Mouse (Mus musculus) forebrain, embryonic 16.5 days (tissue): ENCODE data around the gene Wfdc16. TPM values are rescaled to one million over a fixed set of nuclear protein-coding genes. Genes with fewer than 3 reads are reported as not detected.

ENCODE experiments used
- polyA plus RNA-seq: library from polyadenylated mRNA; unstranded; fragments of >200 nt; fragmentation: Nextera tagmentation; extraction: Ambion mirVana; gene quantifications from 2 replicates; pipeline ENCODE4 v1.2.1, GENCODE M21; 2015

Wfdc16 gene
- polyA plus RNA-seq, 1 experiment from 2014 or later: not detected

Other genes starting within 250 kb of the Wfdc16 start
- gene Slpi, start 249.7 kb downstream of the Wfdc16 start, polyA plus RNA-seq: not detected in 2 replicates
- gene Rbpjl, start 235.7 kb downstream of the Wfdc16 start, polyA plus RNA-seq: 0.10 and 0.11 TPM in 2 replicates
- gene Matn4, start 233.6 kb downstream of the Wfdc16 start, polyA plus RNA-seq: 2.0 and 3.1 TPM in 2 replicates
- gene Sdc4, start 194.9 kb downstream of the Wfdc16 start, polyA plus RNA-seq: 5.1 and 8.2 TPM in 2 replicates
- gene Sys1, start 181.8 kb downstream of the Wfdc16 start, polyA plus RNA-seq: 69.5 and 76.9 TPM in 2 replicates
- gene Gm20458, start 177.8 kb downstream of the Wfdc16 start, polyA plus RNA-seq: 9.8 and 11.4 TPM in 2 replicates
- not detected in 2 replicates for gene Trp53tg5, start 165.1 kb downstream of the Wfdc16 start, polyA plus RNA-seq
- gene Dbndd2, start 152.7 kb downstream of the Wfdc16 start, polyA plus RNA-seq: 5.3 and 9.2 TPM in 2 replicates
- 58.6 and 68.3 TPM in 2 replicates for gene Pigt, start 141.3 kb downstream of the Wfdc16 start, polyA plus RNA-seq
- gene Wfdc2, start 76.4 kb downstream of the Wfdc16 start, polyA plus RNA-seq: 1.4 and 3.0 TPM in 2 replicates
- not detected in 2 replicates for gene Spint3, start 65.3 kb downstream of the Wfdc16 start, polyA plus RNA-seq
- gene Wfdc6a, start 53.3 kb downstream of the Wfdc16 start, polyA plus RNA-seq: not detected in 2 replicates
- not detected in 2 replicates for gene Eppin, start 45.2 kb downstream of the Wfdc16 start, polyA plus RNA-seq
- gene Wfdc6b, start 25.3 kb downstream of the Wfdc16 start, polyA plus RNA-seq: not detected in 2 replicates
- gene Wfdc8, start 25.2 kb downstream of the Wfdc16 start, polyA plus RNA-seq: not detected in 2 replicates
- gene Wfdc10, start 17.2 kb upstream of the Wfdc16 start, polyA plus RNA-seq: not detected in 2 replicates
- gene Wfdc9, start 17.8 kb upstream of the Wfdc16 start, polyA plus RNA-seq: not detected in 2 replicates
- not detected in 2 replicates for gene Wfdc11, start 35.3 kb upstream of the Wfdc16 start, polyA plus RNA-seq
- gene Wfdc13, start 46.3 kb upstream of the Wfdc16 start, polyA plus RNA-seq: not detected in 2 replicates
- gene Spint4, start 59.7 kb upstream of the Wfdc16 start, polyA plus RNA-seq: not detected in 2 replicates
- not detected in 2 replicates for gene Spint5, start 76.5 kb upstream of the Wfdc16 start, polyA plus RNA-seq
- 1.4 and 1.7 TPM in 2 replicates for gene Wfdc3, start 107.1 kb upstream of the Wfdc16 start, polyA plus RNA-seq
- gene Dnttip1, start 107.2 kb upstream of the Wfdc16 start, polyA plus RNA-seq: 67.5 and 72.9 TPM in 2 replicates
- gene Ube2c, start 131.1 kb upstream of the Wfdc16 start, polyA plus RNA-seq: 148 and 173 TPM in 2 replicates
- gene Tnnc2, start 141.2 kb upstream of the Wfdc16 start, polyA plus RNA-seq: 1.1 TPM in 1 of 2 replicates, not detected in the other
- 26.0 and 35.6 TPM in 2 replicates for gene Snx21, start 147.0 kb upstream of the Wfdc16 start, polyA plus RNA-seq
- 16.3 and 19.3 TPM in 2 replicates for gene Acot8, start 166.1 kb upstream of the Wfdc16 start, polyA plus RNA-seq
- 14.8 and 15.4 TPM in 2 replicates for gene Zswim3, start 166.3 kb upstream of the Wfdc16 start, polyA plus RNA-seq
- 24.2 and 26.8 TPM in 2 replicates for gene Zswim1, start 183.9 kb upstream of the Wfdc16 start, polyA plus RNA-seq
- gene Spata25, start 189.7 kb upstream of the Wfdc16 start, polyA plus RNA-seq: 0.47 TPM in 1 of 2 replicates, not detected in the other
- gene Ctsa, start 194.1 kb upstream of the Wfdc16 start, polyA plus RNA-seq: 98.9 and 102 TPM in 2 replicates
- 5.9 and 7.0 TPM in 2 replicates for gene Neurl2, start 194.7 kb upstream of the Wfdc16 start, polyA plus RNA-seq
- gene Pltp, start 218.9 kb upstream of the Wfdc16 start, polyA plus RNA-seq: 45.7 and 63.9 TPM in 2 replicates
- 79.3 and 93.7 TPM in 2 replicates for gene Pcif1, start 240.5 kb upstream of the Wfdc16 start, polyA plus RNA-seq